Mouse (Mus musculus) retina, adult 2 months (tissue): ENCODE results near the gene Zfyve26.
"Not testable (repeated sequence)": the region's sequence is repeated elsewhere in the genome, so short reads cannot be mapped to it uniquely, and the experiment has no call there.

Experiments
- DNase-seq: peaks from one replicate; pipeline ENCODE4 v3.0.0-alpha.2; 2012; ENCODE audit warnings: low read depth, low spot score

Zfyve26 gene

DNA sequence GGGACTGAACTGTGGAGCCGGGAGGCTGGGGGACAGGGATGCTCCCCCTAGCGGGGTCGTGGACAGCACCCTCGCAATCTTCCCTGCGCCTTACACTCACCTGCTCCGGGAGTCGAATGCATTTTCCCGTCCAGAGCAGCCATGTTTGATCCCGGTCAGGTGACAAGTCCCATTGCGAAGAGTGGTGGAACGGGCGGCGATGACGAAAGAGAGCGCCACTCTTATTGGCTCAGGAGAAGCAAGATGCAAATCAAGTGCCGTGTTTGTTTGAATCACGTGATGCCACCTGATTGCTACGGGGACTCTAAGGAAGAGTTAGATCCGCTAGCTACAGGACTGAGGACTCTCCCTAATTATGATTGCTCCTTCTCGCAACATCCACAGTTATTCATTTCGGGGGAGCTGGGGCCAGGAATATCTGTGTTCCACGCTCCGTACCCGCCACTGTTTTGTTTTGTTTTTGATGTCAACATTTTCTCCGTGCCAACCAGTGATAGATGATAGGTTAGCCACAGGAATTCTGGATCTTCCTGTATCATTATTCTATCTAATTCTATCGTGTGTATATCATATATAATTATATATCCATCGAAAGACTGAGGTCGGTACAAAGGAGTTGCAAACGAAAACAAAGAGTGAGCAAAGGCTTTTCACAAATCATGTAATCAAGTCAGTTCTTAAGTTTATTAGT is at the start of gene Zfyve26:
Zfyve26 (minus strand) TSS at position 179 of the 691 bp plus-strand sequence.
- DNase-seq: peak; percentile 90

DNA sequence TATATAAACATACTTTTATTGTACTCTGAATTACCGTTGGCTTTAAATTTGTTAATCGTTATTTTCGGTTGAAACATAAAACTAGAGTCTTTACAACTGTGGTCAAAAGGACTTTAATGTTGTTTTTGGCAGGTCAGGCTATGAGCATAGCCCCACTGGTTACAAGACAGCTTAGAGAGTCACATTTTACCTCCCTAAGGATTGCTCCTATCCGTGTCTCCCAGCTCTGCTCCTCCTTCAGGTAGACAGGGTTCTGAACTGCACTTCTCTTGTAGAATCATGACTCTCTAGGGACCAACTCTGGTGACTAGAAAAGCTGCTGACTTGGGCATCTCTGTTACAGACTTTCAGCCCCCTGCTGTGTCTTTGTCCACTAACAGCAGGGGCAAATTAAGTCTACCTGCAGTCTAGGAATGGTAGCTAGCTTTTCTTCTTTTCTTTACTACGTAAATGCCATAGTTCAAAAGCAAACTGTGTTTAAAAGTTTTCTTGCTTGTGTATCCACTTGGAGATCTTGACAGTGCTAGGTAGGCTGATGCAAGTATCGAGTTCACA is 45.3 kb upstream of the Zfyve26 start:
- no peak for DNase-seq

DNA sequence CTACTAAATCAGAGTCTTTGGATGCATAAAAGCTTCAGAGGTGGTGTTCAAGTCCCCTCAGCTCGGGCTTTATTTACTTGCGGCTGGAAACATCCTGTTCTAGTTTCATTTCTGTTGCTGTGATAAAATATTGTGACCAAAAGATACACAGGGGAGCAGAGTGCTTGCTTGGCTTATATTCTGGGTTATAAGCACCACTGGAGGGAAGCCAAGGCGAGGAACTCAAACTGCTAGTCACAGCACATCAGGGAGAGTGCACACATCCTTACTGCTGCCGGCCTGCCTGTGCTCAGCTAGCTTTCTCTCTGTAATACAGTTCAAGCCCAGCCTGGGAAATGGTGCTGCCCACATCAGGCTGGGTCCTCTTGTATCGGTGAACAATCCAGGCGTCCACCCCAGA is 44.4 kb upstream of the Zfyve26 start:
- no peak for DNase-seq

DNA sequence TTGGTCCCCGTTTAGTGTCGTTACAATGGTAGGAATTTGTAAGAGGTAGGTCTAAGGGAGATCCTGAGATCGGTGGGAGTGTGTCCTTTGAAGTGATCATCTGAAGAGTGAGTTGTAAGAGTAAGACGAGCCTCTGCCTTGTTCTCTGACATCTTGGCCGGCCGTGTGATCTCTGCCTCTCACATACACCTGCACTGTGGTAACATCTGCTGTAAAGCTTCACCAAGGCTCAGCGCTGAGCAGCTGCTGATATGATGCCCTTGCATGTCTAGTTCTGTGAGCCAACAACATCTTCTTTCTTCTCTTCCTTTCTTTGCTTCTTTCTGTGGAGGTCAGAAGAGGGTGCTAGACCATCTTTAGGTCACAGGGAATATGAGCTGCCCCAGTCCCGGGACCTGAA is 42.7 kb upstream of the Zfyve26 start:
- DNase-seq: no peak

DNA sequence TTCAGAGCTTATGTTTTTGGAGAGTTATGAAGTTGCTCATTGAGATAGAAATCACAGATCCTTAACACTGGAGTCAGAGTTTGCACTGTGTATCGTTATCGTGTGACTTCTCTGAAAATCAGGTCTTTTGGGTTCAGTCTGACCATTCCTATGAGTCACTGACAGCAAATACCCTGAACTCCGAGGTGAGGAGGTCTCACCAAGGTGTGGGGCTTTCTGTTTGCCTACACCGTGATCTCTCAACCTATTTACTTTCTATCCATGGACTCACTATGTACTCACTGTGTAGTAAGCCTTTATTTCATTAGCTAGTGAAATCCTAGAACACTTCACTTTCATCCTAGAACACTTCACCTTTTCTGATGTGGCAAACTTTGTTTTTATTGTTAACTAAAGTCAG is 35.6 kb upstream of the Zfyve26 start:
- no peak for DNase-seq

DNA sequence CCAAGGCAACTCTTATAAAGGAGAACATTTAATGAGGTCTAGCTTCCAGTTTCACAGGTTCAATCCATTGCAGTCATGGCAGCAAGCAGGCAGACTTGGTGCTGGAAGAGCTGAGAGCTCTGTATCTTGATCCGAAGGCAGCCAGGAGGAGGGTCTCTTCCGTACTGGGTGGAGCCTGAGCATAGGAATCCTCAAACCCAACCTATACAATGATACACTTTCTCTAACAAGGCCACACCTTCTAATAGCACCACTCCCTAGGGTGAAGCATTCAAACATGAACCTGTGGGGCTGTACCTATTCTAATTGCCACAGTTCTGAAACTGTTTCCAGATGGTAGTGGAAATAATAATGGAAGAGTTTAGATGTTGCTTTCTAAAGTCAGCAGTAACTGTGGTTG is 34.5 kb upstream of the Zfyve26 start:
- DNase-seq: no peak

DNA sequence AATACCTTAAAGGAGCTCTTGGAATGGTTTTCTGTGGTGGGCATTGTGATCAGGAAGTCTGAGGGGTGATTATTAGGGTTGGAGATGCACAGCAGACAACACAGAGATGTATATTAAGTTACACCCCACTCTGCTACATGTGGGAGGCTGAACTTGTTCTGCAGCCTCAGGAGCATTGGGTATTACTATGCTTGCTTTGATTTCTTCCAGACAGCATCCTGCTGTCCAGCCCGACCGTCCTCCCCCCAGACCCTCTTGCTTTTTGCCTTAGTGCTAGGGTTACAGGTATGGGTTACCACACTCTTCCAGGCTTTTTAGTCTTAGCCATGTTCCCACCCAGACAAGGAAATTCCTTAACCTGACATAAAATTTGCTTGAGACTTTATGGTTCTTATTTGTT is 31.8 kb upstream of the Zfyve26 start:
- DNase-seq: no peak

DNA sequence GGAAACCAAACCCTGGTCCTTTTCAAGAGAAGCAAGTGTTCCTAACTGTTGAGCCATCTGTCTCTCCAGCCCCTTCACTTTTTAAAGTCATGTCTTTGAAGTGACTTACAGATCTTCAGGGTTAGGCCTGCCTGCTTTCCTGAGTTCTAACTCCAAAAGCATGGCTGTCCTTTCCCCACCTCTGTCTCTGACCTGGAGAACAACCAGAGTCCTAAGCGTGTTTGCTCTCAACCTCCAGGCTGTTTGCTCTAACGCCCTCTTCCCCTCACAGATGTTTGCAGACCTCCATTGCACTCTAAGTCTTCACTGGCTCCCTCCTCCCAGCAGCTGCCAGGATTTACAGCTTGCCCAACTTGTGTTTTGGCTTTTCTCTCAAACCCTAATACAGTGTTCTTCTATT is 30.6 kb upstream of the Zfyve26 start:
- no peak for DNase-seq

DNA sequence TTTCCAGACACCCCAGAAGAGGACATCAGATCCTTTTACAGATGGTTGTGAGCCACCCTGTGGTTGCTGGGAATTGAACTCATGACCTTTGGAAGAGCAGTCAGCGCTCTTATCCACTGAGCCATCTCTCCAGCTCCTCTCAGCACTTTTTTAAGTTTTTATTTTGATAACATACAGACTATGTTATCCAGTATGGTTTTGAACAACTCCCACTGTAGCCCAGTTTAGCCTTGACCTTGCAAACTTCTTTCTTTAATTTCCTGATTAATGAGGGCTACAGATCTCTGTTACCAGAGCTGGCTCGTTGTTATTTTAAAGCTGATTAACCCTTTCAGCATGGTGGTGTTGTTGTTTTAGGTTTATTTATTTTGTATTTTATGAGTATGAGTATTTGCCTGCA is 30.1 kb upstream of the Zfyve26 start:
- no peak for DNase-seq

DNA sequence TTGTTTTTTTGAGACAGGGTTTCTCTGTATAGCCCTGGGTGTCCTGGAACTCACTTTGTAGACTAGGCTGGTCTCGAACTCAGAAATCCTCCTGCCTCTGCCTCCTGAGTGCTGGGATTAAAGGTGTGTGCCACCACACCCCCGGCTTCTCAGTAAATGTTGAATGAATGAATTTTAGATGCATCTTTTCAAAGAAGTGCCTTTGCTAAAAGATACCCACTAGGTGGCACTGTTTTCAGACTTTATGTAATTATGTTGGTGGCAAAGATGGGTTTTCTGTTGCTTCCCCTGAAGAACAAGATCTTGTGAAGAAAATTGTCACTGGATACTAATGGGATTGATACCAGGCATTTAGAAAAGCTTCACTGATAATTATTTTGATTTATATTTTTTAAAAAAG is 26.4 kb upstream of the Zfyve26 start:
- DNase-seq: not testable (repeated sequence)

DNA sequence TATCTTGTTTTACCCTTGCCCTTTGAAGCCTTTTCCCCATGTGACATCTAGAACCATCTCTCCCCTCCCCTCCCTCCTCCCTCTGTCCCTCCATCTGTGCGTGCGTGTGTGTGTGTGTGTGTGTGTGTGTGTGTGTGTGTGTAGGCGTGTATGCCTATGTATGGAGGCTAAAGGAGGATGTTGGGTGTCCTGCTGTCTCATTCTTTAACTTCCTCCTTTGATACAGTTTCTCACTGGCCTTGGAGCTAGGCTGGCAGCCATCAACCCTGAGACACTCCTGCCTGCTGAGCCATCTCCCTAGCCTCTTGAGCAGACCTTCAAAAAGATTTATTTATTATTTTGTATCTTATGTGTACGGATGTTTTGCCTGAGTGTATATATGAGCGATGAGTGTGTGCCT is 24.8 kb upstream of the Zfyve26 start:
- DNase-seq: no peak

DNA sequence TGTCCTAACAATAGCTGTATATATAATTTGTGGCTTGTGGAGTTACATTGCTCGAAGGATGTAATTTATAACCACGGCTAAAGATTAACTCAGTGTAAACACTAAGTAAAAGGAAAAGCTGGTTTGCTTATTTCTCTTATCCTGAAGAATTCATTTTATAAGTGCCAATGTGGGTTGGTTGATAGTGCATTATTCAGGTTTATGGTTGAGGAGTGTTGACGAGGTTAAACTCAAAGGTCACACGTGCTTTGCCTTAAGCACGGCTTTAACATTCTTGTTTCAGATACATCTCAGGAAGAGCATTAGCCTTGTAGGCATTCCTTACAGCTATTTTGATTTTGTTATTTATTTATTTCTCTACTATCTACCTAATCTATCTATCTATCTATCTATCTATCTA is 21.2 kb upstream of the Zfyve26 start:
- DNase-seq: no peak

DNA sequence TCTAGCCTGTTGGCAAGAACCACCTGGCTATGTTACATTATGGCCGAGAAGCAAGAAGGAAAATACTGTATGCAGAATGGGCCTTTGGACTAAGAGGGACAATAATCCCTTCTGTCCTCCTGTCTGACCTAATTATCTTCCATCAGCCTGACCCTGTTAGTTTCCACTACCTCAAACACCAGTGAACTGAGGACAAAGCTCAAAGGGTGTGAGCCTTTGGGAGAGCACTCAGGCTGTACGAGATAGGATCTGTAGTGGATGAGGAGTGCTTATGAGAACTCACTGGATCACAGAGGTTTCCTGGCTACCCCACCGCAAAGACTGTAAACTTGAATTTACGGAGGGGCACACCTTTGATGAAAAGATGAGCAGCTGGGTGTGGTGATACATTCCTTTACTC is 17.6 kb upstream of the Zfyve26 start:
- no peak for DNase-seq

DNA sequence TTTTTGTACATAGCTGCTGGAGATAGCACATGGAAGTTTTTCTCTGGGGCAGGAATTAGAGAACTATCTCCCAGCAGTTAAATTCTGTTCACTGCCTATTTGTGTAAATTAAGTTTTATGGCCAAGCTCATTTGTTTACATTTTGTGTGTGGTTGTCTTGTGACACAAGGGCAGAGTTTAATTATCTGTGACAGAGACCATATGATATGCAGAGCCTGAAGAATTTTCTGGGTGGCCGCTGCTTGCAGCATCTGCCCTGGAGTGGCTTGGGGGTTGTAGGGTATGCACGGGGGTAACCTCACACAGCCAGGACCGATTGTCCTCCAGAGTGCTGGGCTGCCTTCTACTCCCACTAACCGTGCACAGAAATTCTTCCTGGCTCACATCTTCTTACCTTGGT is 9.9 kb upstream of the Zfyve26 start:
- no peak for DNase-seq

DNA sequence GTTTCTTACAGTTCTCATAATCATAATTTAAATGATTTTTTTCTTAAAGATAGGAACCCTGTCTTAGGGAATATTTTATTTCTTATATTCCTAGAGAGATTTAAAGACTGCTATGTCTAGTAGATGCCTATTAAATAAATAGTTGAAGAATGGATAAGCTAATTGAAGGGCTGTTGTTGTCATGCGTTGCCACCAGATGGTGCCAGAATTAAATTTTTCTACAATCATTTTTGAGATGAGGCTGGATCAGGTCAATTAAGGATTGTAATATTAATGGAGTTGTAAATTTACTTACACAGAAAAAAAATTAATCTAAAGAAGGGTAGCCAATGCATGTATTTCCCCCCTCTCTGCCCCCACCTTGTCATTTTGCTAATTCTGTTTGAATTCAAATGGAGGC is 9.0 kb upstream of the Zfyve26 start:
- no peak for DNase-seq

DNA sequence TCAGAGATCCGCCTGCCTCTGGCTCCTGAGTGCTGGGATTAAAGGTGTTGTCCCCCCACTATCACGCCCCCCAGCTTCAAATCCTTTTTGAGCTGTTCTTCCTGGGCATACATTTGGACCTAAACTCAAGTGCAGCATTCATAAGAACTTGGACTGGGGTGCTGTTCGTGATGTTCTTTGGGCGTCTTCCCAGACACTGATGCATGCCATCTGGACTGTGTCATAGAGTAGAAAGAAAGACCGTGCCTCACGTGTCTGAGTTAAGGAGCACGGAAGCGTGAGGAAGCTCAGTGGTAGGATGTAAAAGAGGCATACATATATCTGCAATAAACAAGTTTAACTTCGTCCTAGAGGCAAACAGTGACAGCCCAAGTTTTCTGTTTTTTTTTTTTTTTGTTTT is 5.7 kb upstream of the Zfyve26 start:
- no peak for DNase-seq

DNA sequence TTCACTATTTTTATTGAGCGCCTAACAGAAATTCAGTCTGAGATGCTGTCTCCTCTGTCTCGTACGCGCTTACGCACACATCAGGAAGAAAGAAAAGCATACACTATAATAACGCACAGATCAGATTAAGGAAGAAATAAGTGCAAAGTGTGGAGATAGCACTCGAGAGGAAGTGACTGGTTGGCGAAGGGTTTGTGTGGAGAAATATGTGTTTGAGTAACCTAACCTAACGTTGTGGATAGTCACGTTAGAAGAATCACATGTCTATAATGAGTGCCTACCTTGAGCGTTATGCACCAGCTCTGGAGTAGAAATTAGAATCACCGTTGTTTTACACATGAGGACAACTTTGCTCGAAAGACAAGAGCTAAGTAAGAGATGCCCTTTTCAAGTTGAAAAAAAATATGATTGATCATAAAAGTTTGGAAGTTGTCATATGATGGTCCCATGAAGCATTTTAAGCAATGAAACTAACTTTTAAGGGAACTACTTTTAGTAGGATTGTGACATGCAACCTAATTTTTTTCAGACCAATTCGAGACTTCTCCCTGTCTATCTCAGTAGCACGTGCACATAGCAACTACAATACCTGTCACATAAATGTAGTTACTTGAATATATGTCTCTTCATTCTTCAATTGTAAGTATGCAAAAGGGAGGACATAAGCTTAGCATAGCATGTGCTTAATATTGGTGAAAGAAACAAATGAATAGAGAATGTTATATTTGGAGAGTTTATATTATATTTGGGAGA is 2.0 kb upstream of the Zfyve26 start:
- DNase-seq: no peak

DNA sequence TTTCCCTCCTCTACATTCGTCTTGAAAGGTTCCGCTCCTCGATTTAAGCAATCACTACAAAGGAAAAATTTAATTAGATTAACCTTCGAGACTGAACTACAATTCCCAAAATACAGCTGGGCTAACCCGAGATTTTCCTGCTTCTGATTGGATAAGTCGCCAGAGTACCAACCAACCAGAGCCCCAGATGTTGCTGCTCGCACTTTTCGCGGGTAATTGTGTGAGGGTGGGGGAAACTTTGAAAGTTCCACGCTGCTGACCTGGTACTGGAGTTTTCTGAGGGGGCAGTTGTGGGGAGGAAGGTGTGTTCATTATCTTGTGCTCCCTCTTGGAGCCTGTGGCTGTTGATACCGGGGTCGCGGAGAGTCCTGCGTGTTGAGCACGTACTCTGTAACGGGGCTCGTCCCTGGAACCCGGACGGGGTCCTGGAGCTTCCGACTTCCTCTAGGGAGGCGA is 1.0 kb upstream of the Zfyve26 start, which contains the start of gene Rad51b:
Rad51b (plus strand) TSS at position 162 of the 456 bp plus-strand sequence.
- peak; percentile 74 for DNase-seq

DNA sequence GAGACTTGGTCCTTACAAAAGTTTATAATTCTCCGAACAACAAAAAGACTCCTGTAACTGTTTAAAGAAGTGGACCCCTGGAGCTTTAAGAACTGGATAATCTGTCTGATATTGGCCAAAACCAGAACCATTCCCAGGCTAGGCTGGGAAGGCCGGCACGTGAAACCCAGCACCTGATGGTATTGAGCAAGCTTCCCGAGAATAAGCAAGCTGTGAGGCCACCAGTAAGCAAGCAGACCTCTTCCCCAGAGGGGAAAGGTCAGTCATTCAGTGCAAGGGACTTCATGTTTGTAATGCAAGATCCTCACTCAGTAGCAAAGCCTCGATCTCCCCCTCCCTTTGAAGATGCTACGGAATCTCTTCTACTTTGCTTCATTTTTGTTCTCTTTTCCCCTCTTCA is 3.2 kb downstream of the Zfyve26 start:
- DNase-seq: no peak

DNA sequence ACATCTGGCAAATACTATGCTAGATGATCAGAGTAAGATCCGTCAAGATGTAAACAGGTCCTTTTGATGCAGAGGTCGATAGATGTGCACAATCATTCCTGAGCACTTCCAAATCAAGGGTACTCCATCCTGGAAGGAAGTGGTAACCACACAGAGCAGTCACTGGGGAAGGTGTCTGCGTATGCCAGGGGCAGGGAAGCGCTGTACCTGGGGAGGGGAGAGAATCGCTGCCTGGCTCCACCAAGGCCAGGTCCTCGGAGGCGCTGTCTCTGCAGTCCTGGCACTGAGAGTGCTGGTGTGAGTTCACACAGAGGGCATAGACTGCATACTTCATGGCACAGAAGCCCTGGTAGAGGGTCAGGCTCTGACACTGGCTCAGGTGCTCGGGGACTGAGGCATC is 13.5 kb downstream of the Zfyve26 start:
- DNase-seq: no peak

DNA sequence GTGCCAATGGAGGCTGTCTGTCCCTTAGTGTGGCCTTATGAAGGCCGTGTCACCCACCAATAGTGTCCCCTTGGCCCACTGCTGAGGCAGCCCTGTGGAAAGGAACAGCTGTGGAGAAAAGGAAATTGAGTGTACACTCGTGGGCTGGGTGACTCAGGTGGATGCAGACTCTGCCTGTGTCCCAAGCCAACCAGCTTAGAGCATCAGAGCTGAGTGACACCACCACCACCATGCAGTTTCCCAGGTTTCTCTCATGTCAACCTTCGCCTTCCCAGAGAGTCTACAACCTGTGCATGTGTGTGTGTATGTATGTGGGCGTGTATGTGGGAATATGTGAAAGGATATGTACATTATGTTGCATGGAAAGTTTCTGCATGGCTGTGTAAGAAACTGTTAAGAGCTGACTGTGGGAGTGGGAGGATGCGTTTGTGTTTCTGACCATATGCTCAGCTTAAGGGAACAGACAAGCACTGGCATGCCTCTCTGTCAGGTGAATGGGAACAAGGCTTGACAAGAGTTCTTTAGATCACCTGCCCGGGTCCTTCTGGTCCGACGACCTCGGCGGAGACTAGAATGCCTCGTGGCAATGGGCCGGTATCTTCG is 16.5 kb downstream of the Zfyve26 start:
- DNase-seq: no peak

DNA sequence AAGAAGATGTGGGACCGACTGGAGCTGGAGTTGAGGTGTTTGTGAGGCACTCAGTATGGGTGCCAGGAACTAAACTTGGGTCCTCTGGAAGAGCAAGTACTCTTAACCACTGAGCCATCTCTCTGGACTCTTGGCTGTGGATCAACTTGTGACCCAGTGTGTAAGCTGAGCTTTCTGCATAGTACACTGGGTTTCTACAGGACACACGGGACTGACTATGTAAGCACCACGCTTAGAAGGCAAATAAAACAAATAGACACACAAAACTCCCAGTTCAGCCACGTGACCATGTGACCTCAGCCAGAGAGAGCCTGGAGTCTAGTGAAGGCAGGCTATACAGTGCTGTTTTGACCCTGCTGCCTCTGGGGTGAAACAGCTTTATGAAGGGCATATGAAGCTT is 23.5 kb downstream of the Zfyve26 start:
- DNase-seq: no peak

DNA sequence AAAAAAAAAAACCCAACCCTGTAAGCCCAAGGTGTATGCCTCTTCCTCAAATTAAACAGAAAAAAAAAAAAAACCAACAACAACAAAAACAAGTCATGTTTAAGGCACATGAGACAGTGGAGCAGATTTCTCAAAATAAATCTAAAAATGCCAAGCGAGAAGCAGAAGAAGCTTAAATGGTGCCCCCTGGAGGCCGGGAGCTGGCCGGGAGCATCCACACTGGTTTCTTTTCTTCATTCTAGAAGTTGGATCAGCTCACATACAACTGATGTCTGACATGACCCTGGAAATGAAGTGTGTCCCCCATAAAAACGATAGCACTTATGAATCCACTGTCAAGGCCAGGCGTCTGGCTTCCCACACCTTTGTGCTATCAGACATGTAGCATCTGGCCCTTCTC is 35.1 kb downstream of the Zfyve26 start:
- DNase-seq: no peak
